Mouse (Mus musculus) ES-E14 (cell line): Measurements from ENCODE around the gene Ly86.

ENCODE experiments used
- CHD2 ChIP-seq: IDR thresholded peaks from 2 replicates; pipeline ENCODE4 v1.6.1; 2014; ENCODE audit warnings: mild to moderate bottlenecking, low read depth, low read length, inconsistent platforms
- HCFC1 ChIP-seq: IDR thresholded peaks from 2 replicates; pipeline ENCODE4 v1.6.1; 2012; ENCODE audit warnings: low read length, inconsistent platforms, borderline replicate concordance; ENCODE audit not compliant: insufficient read depth
- MAFK ChIP-seq: IDR thresholded peaks from 2 replicates; pipeline ENCODE4 v1.6.1; 2014; ENCODE audit warnings: mild to moderate bottlenecking, low read depth, low read length, inconsistent platforms; ENCODE audit not compliant: insufficient read depth
- ZC3H11A ChIP-seq: IDR thresholded peaks from 2 replicates; pipeline ENCODE4 v1.6.1; 2012; ENCODE audit warnings: low read depth, mild to moderate bottlenecking, inconsistent platforms, low read length, borderline replicate concordance
- ZNF384 ChIP-seq: IDR thresholded peaks from 2 replicates; pipeline ENCODE4 v1.6.1; 2012; ENCODE audit warnings: low read depth, low read length, inconsistent platforms

DNA sequence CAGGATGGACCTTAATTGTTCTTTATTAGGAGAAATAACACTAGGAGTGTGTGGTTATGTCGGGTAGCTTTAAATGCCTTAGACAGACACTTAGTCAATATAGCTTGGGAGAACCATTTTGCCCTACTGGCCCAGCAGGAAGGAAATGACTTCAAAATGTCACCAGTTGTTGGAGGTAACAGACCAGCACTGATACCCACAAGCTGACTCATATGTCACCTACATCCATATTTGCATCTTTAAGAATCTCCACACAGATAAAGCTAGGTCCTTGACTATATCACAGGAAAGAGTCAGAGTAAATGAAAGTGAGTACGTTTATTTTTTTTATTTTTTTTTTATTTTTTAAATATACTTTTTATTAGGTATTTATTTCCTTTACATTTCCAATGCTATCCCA lies 58.7 kb downstream of the Ly86 start:
- TF ChIP-seq MAFK, result no peak
- no peak for TF ChIP-seq ZC3H11A
- no peak for TF ChIP-seq ZNF384
- TF ChIP-seq CHD2, result no peak
- TF ChIP-seq HCFC1, result no peak
